Mouse (Mus musculus): ENCODE measurements at regions not wholly inside any gene's neighbourhood (a gene's known extent, or its start where the extent isn't known, plus 50 kb on each side); places are given as distances from the start of the nearest gene placed in this dataset.

- no peak for DNase-seq (ENCODE audit: low read depth, low spot score)
- WGBS, result 56% methylated on average over 5 of the region's 5 CpGs
These were observed 163.2 kb upstream of the Zmiz1 start for GRCm38 (mm10) chr14:25295688-25296350.

- 87% methylated on average over 3 of the region's 3 CpGs for WGBS
These were observed 159.3 kb upstream of the Zmiz1 start for GRCm38 (mm10) chr14:25299673-25300190.

GRCm38 (mm10) chr14:25301336-25302031 lies 157.5 kb upstream of the Zmiz1 start:
- 75% methylated on average over 9 of the region's 9 CpGs for WGBS
- DNase-seq (ENCODE audit: low read depth, low spot score), result no peak

More at GRCm38 (mm10) chr14:25299673-25300190, 159.3 kb upstream of the Zmiz1 start:
- DNase-seq (ENCODE audit: low read depth, low spot score), result no peak

GRCm38 (mm10) chr14:25304391-25304851 lies 154.6 kb upstream of the Zmiz1 start:
- DNase-seq (ENCODE audit: low read depth, low spot score), result no peak
- WGBS, result 59% methylated on average over 9 of the region's 9 CpGs

GRCm38 (mm10) chr14:25306166-25306565 lies 152.8 kb upstream of the Zmiz1 start:
- WGBS, result 82% methylated on average over 7 of the region's 7 CpGs
- DNase-seq (ENCODE audit: low read depth, low spot score), result no peak

DNA sequence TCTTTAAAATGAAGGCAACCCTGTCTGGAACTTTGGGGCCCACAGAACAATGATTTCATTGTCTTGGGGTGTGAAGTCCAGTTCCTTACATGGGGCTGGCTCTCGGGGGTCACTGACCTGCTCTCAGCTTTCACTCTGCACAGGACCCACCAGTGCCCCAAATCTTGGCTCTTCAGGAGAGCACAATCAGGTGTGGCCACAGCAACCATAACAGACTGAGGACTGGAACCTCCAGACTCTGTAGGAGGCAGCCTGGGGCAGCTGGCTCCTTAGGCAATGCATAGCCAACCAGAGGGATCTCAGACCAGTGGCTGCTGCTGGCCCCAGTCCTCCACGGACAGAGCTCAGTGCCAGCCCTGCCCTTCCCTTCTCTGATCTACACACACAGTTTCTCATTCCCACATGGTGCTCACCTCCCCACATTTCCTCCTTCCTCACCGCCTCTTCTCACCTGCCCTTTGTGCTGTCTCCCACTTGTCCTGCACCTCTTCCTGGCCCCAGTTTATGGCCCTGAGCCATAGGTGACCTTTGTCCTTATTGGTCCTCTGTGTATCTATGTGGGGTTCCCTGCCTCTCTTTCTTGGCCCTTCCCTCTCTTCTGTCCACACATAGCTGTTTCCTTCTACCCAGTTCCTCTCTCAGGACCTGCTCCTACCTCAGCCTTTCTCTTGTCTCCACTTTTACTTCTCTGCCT lies 151.9 kb upstream of the Zmiz1 start:
- peak; percentile 88 for DNase-seq (ENCODE audit: low read depth, low spot score)
- WGBS, result 20% methylated on average over 3 of the region's 3 CpGs

DNA sequence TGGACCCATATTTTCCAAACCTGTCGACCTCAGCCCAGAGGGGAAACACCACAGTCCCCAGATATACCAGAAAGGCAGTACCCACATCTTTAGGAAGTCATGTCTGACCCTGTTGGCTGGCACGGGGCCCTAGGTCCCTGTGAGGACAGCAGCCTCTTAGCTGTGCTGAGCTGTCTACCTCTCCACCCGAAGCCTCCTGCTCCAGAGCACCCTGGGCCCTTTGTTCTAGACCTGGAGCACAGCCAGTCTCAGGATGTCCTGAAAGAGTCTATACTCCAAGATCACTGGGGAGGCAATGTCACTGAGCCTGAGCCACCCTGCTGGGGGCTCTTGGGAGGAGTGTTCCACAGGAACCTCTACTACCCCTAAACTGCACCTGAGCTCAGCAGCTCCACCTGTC lies 150.9 kb upstream of the Zmiz1 start:
- no peak for DNase-seq (ENCODE audit: low read depth, low spot score)

DNA sequence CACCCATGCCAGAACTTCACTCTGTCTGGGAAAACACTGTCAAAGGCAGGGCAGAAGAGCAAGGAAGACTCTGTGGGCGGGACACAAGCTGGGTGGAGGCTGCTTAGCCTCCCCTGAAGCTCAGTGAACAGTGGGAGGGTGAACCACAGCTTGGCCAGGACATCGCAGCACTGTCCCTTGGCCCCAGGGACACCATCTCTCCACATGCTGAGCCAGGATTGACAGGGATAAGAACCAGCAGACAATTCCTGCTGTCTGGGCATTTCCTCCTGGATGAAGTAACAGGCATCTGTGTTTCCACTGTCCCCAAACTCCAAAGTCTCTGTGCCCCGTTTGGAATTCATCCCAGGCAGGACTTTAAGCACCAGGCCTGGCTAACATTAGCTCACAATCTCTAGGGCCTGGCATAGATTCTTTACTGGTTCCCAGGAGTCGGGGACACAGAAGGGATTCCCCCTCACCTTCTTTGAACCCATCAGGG lies 148.3 kb upstream of the Zmiz1 start:
- DNase-seq (ENCODE audit: low read depth, low spot score), result no peak
- WGBS, result 63% methylated on average over 4 of the region's 4 CpGs

More for the DNA sequence above, 150.9 kb upstream of the Zmiz1 start:
- 24% methylated on average over 3 of the region's 3 CpGs for WGBS

GRCm38 (mm10) chr14:25311475-25311874 lies 147.5 kb upstream of the Zmiz1 start:
- WGBS, result 71% methylated on average over 3 of the region's 3 CpGs

GRCm38 (mm10) chr14:25312135-25312534 lies 146.8 kb upstream of the Zmiz1 start:
- no peak for DNase-seq (ENCODE audit: low read depth, low spot score)
- 11% methylated on average over 7 of the region's 7 CpGs for WGBS

More at GRCm38 (mm10) chr14:25311475-25311874, 147.5 kb upstream of the Zmiz1 start:
- no peak for DNase-seq (ENCODE audit: low read depth, low spot score)

- no peak for DNase-seq (ENCODE audit: low read depth, low spot score)
- WGBS, result 78% methylated on average over 6 of the region's 6 CpGs
These were observed 146.1 kb upstream of the Zmiz1 start for GRCm38 (mm10) chr14:25312814-25313426.

- DNase-seq (ENCODE audit: low read depth, low spot score), result no peak
- 56% methylated on average over 4 of the region's 4 CpGs for WGBS
These were observed 145.2 kb upstream of the Zmiz1 start for GRCm38 (mm10) chr14:25313693-25314240.

DNA sequence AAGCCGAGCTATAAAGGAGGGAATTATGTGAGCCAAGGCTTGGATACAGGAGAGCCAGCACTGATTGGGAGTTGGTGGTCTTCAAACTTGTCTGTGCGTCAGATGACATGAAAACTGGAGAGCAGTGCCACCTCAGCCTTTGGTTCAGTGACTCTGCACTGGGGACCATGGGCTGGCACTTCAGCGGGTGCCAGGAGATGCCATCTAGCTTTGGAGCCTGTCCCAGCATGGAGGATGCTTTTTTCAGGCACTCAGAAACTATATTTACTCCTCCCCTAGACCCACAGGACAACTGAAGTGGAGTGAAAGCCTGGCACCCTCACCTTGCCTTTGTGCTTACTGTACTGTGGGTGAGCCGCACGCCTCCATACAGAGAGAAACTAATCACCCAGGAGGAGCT lies 142.5 kb upstream of the Zmiz1 start:
- 94% methylated on average over 5 of the region's 5 CpGs for WGBS
- no peak for DNase-seq (ENCODE audit: low read depth, low spot score)

DNA sequence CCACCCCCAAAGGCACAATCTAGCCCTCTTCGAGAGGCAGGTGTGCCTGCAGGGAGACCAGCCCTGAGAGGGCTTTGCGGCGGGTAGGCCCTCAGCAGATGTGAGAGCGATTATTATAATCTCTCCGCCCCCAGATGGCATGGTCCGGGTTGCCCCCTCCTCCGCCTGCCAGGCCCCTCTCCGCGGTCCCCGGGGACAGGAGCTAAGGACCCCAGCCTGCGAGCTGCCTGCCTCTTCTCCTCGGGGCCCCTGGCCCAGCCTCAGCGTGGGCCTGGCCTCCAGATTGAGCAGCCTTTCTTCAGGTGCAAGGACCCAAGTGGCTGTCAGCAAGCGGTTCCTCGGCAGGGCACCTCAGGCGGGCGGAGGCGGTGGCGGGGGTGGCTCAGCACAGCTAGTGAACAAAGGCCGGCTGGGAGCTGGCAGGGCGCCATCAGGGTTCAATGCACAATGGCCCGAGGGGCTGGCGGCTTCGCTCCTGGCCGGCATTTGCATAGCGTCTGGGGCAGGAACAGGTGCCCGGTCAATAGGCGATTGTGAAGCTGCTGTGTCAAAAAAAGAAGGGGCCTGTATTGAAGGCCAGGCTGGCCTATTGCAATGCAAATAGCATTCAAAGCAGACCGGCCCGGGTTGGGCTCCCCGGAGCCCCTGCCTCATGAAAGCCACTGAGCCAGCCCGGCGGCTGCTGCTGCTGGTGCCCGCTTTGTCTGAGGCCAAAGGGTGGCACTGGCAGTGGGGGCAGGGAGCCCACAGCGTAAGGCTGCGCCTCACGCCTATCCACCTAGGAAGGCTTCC lies 141.1 kb upstream of the Zmiz1 start:
- DNase-seq (ENCODE audit: low read depth, low spot score), result no peak
- 20% methylated on average over 37 of the region's 37 CpGs for WGBS

DNA sequence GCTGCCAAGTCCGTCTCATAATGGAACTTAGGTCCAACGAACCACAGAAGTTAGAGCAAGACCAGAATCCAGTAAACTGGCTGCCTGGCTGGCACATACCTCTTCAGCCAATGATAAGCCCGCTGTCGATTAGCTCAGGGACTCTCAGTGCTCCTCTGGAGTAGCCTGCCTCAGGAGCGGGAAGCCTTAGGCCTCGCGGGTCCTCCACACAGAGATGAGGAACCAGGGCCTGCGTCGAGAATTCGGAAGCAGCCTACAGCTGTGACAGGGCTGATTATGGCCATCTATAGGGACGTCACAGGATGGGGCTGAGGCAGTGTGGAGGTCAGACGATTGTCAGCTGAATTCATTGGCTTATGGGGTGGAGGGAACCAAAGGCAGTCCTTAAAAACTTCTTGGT lies 140.1 kb upstream of the Zmiz1 start:
- DNase-seq (ENCODE audit: low read depth, low spot score), result no peak
- WGBS, result 91% methylated on average over 12 of the region's 12 CpGs

DNA sequence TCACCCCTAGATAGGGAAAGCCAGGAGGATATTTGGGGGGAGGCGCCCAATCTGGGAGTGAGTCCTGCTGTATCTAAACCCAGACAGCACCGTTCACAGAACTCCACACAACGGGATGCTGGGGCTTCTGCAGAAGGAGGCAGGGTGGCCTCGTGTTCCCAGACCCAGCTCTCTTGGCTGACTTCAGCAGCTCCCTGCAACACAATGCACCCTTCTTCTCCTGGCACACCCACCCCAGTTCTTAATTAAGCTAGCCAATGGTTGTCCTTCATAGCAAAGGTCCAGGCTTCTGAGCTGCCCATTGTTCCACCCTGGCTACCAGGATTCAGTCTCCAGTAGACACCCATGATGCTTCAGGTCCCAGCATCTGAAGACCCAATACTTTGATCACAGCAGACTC lies 138.8 kb upstream of the Zmiz1 start:
- no peak for DNase-seq (ENCODE audit: low read depth, low spot score)
- WGBS, result 78% methylated on average over 4 of the region's 4 CpGs

GRCm38 (mm10) chr14:25323542-25324484 lies 135.2 kb upstream of the Zmiz1 start:
- WGBS, result 50% methylated on average over 6 of the region's 6 CpGs
- no peak for DNase-seq (ENCODE audit: low read depth, low spot score)

- DNase-seq (ENCODE audit: low read depth, low spot score), result no peak
- 93% methylated on average over 3 of the region's 3 CpGs for WGBS
These were observed 133.1 kb upstream of the Zmiz1 start for GRCm38 (mm10) chr14:25325887-25326286.

Measured in large intestine, adult 2 months (tissue).